ENCODE assay signal across 16 mouse cellular contexts in genomic region chr4:40823664-40824063, GRCm38 (mm10). TPM values are rescaled to one million over a fixed set of nuclear protein-coding genes. Genes with fewer than 3 reads are reported as not detected.
DNase-seq lines count a peak whose midpoint lies in the region; ATAC-seq and TF ChIP-seq lines count a peak whose summit lies in the region.
"Had no signal": no experiment of that assay in that cellular context is flagged by ENCODE, and none has a peak within 500 bp of the region (broad histone marks: within the 10 kb centered on the region; RNA-seq: fewer than 3 reads in every experiment).

No protein-coding gene starts in this region.

- TF ChIP-seq RAD21 in CH12.LX (IDR thresholded peaks at IDR 0.05; ENCODE audit: low read depth, low read length), result no peak; the same call in 1 of the 2 replicates

- H3K4me1 ChIP-seq in heart, embryonic 12.5 days (replicated peaks), result peaks cover 73% of the 10 kb centered on the region
- H3K4me1 ChIP-seq in heart, embryonic 11.5 days (ENCODE audit: control insufficient read depth, insufficient read depth, low read length), result peaks cover 29% of the 10 kb centered on the region
- peaks cover 20 to 79% of the 10 kb centered on the region in 2 experiments for H3K4me1 ChIP-seq in CH12.LX (ENCODE audit: control insufficient read depth in 1 of 2, insufficient read depth in 2 of 2)
- no peaks in the 10 kb centered on the region for H3K4me1 ChIP-seq in forebrain, embryonic 15.5 days
- H3K4me1 ChIP-seq: embryonic facial prominence, embryonic 15.5 days; hindbrain, embryonic 12.5 days; limb, embryonic 13.5 days; midbrain, embryonic 13.5 days had no signal

- H3K4me2 ChIP-seq in heart, embryonic 12.5 days, result no peak overlapping the region
- H3K4me2 ChIP-seq in heart, embryonic 11.5 days, result no peak overlapping the region
- peak overlapping the region; percentile 72 for H3K4me2 ChIP-seq in CH12.LX (ENCODE audit: insufficient read depth, low read depth, poor library complexity, severe bottlenecking)
- no peak overlapping the region for H3K4me2 ChIP-seq in forebrain, embryonic 15.5 days (replicated peaks)
- H3K4me2 ChIP-seq: embryonic facial prominence, embryonic 15.5 days; hindbrain, embryonic 12.5 days; limb, embryonic 13.5 days; midbrain, embryonic 13.5 days had no signal

- TF ChIP-seq CTCF in CH12.LX (conservative IDR thresholded peaks at IDR 0.05 in 1 of 2, IDR thresholded peaks at IDR 0.05 in 1 of 2; ENCODE audit: low read depth in 2 of 2, low read length in 2 of 2), result no peak

- peak; percentile 88 for DNase-seq in CH12.LX (ENCODE audit: extremely low read depth)
- peak; percentile 42 to 46 for DNase-seq in thymus, postnatal 10 days (ENCODE audit: low spot score in 2 of 2)
- no peak for DNase-seq in right cerebral cortex, postnatal 25 days
- no peak for DNase-seq in lung, postnatal 10 days
- DNase-seq: adrenal gland, adult 8-10 months; kidney, adult 11 months; kidney, postnatal 4 days had no signal

- peak; percentile 73; the same call in 1 of the 2 replicates for TF ChIP-seq EP300 in CH12.LX (IDR thresholded peaks at IDR 0.05; ENCODE audit: low read length)

- H3K36me3 ChIP-seq in heart, embryonic 12.5 days, result peaks cover 50% of the 10 kb centered on the region
- no peaks in the 10 kb centered on the region for H3K36me3 ChIP-seq in heart, embryonic 11.5 days (ENCODE audit: control insufficient read depth, insufficient read depth, low read length)
- H3K36me3 ChIP-seq in CH12.LX (replicated peaks in 1 of 2; ENCODE audit: control insufficient read depth in 1 of 2, insufficient read depth in 1 of 2, low read length in 1 of 2) (peaks cover 47 to 83% of the 10 kb centered on the region in 2 experiments), macrophage (ENCODE audit: inconsistent target) (peaks cover 32% of the 10 kb centered on the region; the same call in 1 of the 2 replicates)
- no peaks in the 10 kb centered on the region for H3K36me3 ChIP-seq in forebrain, embryonic 15.5 days
- H3K36me3 ChIP-seq: hindbrain, embryonic 12.5 days; midbrain, embryonic 13.5 days had no signal

- peak overlapping the region; percentile 38; the same call in 1 of the 2 replicates for H3K9ac ChIP-seq in heart, embryonic 12.5 days
- no peak overlapping the region for H3K9ac ChIP-seq in heart, embryonic 11.5 days (ENCODE audit: low read depth, low read length)
- no peak overlapping the region for H3K9ac ChIP-seq in CH12.LX (ENCODE audit: insufficient read depth, low read depth)
- no peak overlapping the region for H3K9ac ChIP-seq in forebrain, embryonic 15.5 days (replicated peaks)
- H3K9ac ChIP-seq: embryonic facial prominence, embryonic 15.5 days; hindbrain, embryonic 12.5 days; limb, embryonic 13.5 days; midbrain, embryonic 13.5 days had no signal

- no peak overlapping the region for H3K4me3 ChIP-seq in heart, embryonic 12.5 days
- no peak overlapping the region for H3K4me3 ChIP-seq in heart, embryonic 11.5 days (ENCODE audit: low read depth, low read length)
- H3K4me3 ChIP-seq in CH12.LX (replicated peaks in 1 of 3; ENCODE audit: low read depth in 2 of 3, low read length in 2 of 3, poor library complexity in 1 of 3) (peak overlapping the region; percentile 33 to 57 (median 52)), macrophage (ENCODE audit: inconsistent target) (no peak overlapping the region)
- no peak overlapping the region for H3K4me3 ChIP-seq in forebrain, embryonic 15.5 days
- H3K4me3 ChIP-seq: embryonic facial prominence, embryonic 15.5 days; hindbrain, embryonic 12.5 days; limb, embryonic 13.5 days; midbrain, embryonic 13.5 days had no signal

- ATAC-seq in heart, embryonic 12.5 days (ENCODE audit: insufficient number of reproducible peaks, low FRiP score), result no peak
- no peak for ATAC-seq in heart, embryonic 11.5 days (replicated peaks; ENCODE audit: insufficient number of reproducible peaks, low FRiP score, low TSS enrichment)
- ATAC-seq in forebrain, embryonic 15.5 days (replicated peaks), result no peak
- ATAC-seq: midbrain, embryonic 13.5 days; Patski had no signal

- 87% methylated on average over 8 of the region's 8 CpGs for WGBS in heart, embryonic 12.5 days
- WGBS in heart, embryonic 11.5 days (ENCODE audit: insufficient replicate concordance), result 87% methylated on average over 8 of the region's 8 CpGs
- WGBS in macrophage (ENCODE audit: missing documents), result 11% methylated on average over 7 of the region's 8 CpGs
- 82% methylated on average over 8 of the region's 8 CpGs for WGBS in forebrain, embryonic 15.5 days

- in situ Hi-C loops in CH12.LX (cut with MboI; ENCODE audit: low pct_ligation_motif_present, low pct_unique_long_range_greater_than_20kb, low sequenced_read_pairs), result no loop called here

- no peak overlapping the region for H3K27ac ChIP-seq in heart, embryonic 12.5 days (ENCODE audit: poor library complexity, severe bottlenecking)
- no peak overlapping the region; the same call in 1 of the 2 replicates for H3K27ac ChIP-seq in heart, embryonic 11.5 days (ENCODE audit: low read depth, low read length)
- H3K27ac ChIP-seq in CH12.LX (ENCODE audit: insufficient read depth, low read depth) (peak overlapping the region; percentile 81), macrophage (peak overlapping the region; percentile 22; the same call in 1 of the 2 replicates)
- no peak overlapping the region for H3K27ac ChIP-seq in forebrain, embryonic 15.5 days (replicated peaks)
- H3K27ac ChIP-seq: embryonic facial prominence, embryonic 15.5 days; hindbrain, embryonic 12.5 days; limb, embryonic 13.5 days; midbrain, embryonic 13.5 days had no signal

- dilution Hi-C loops in CH12.LX (cut with MboI; ENCODE audit: extremely low pct_ligation_motif_present, extremely low pct_unique_long_range_greater_than_20kb, low sequenced_read_pairs), result no loop called here

- 0 out of 2 replicates have a peak, but pooled peaks have one; percentile 8 for TF ChIP-seq POLR2A in CH12.LX (IDR thresholded peaks at IDR 0.05; ENCODE audit: low read depth, low read length)

- H3K27me3 ChIP-seq in heart, embryonic 12.5 days (replicated peaks), result no peaks in the 10 kb centered on the region
- no peaks in the 10 kb centered on the region for H3K27me3 ChIP-seq in heart, embryonic 11.5 days (ENCODE audit: control insufficient read depth, insufficient read depth, low read length)
- no peaks in the 10 kb centered on the region for H3K27me3 ChIP-seq in CH12.LX (replicated peaks)
- no peaks in the 10 kb centered on the region for H3K27me3 ChIP-seq in forebrain, embryonic 15.5 days
- H3K27me3 ChIP-seq: embryonic facial prominence, embryonic 15.5 days; hindbrain, embryonic 12.5 days; limb, embryonic 13.5 days; midbrain, embryonic 13.5 days; Patski had no signal

- H3K9me3 ChIP-seq in heart, embryonic 12.5 days (replicated peaks), result no peaks in the 10 kb centered on the region
- H3K9me3 ChIP-seq in heart, embryonic 11.5 days (replicated peaks; ENCODE audit: control insufficient read depth, low read length), result no peaks in the 10 kb centered on the region
- H3K9me3 ChIP-seq in CH12.LX (replicated peaks; ENCODE audit: low read length), result no peaks in the 10 kb centered on the region
- H3K9me3 ChIP-seq in forebrain, embryonic 15.5 days, result no peaks in the 10 kb centered on the region
- H3K9me3 ChIP-seq: embryonic facial prominence, embryonic 15.5 days; hindbrain, embryonic 12.5 days; limb, embryonic 13.5 days; midbrain, embryonic 13.5 days had no signal

- H3K79me2 ChIP-seq in CH12.LX (replicated peaks; ENCODE audit: control insufficient read depth, extremely low read depth, insufficient read depth, poor library complexity, severe bottlenecking), result peaks cover 17% of the 10 kb centered on the region
- peaks cover 100% of the 10 kb centered on the region for H3K79me2 ChIP-seq in macrophage (ENCODE audit: inconsistent target)

TF ChIP-seq in CH12.LX, 34 proteins besides CTCF, POLR2A, EP300 and RAD21 (continues in another document):
- TF ChIP-seq RCOR1 (conservative IDR thresholded peaks at IDR 0.05; ENCODE audit: low read depth, low read length) (no peak), USF2 (conservative IDR thresholded peaks at IDR 0.05; ENCODE audit: low read depth, low read length) (no peak), MYC (IDR thresholded peaks at IDR 0.05; ENCODE audit: low read depth, low read length) (no peak), CHD1 (IDR thresholded peaks at IDR 0.05; ENCODE audit: low read depth, low read length) (no peak), SMC3 (IDR thresholded peaks at IDR 0.05; ENCODE audit: low read depth, low read length) (peak; percentile 3; the same call in 1 of the 2 replicates), TBP (conservative IDR thresholded peaks at IDR 0.05; ENCODE audit: low read depth, low read length) (0 out of 2 replicates have a peak, but pooled peaks have one; percentile 51), POLR2AphosphoS2 (IDR thresholded peaks at IDR 0.05; ENCODE audit: low read depth, low read length) (no peak), ZKSCAN1 (IDR thresholded peaks at IDR 0.05; ENCODE audit: borderline replicate concordance, low read depth, low read length) (no peak), JUND (conservative IDR thresholded peaks at IDR 0.05; ENCODE audit: low read depth, low read length) (no peak), MXI1 (IDR thresholded peaks at IDR 0.05; ENCODE audit: low read depth, low read length) (no peak; the same call in 1 of the 2 replicates), BHLHE40 (IDR thresholded peaks at IDR 0.05; ENCODE audit: low read depth, low read length) (peak; percentile 85), NRF1 (IDR thresholded peaks at IDR 0.05; ENCODE audit: low read depth, low read length) (no peak), MAX (IDR thresholded peaks at IDR 0.05; ENCODE audit: low read length) (no peak), GABPA (IDR thresholded peaks at IDR 0.05; ENCODE audit: insufficient replicate concordance, low read depth, low read length) (no peak), ZC3H11A (IDR thresholded peaks at IDR 0.05; ENCODE audit: low read depth, low read length) (no peak), SIN3A (IDR thresholded peaks at IDR 0.05; ENCODE audit: low read length) (0 out of 2 replicates have a peak, but pooled peaks have one; percentile 48), TCF12 (IDR thresholded peaks at IDR 0.05; ENCODE audit: low read depth, low read length) (peak; percentile 94)

RNA-seq across cellular contexts. Expression of gene B4galt1, which starts 30.1 kb away (rescaled TPM):
- 56.5 and 58.0 TPM in 2 replicates for polyA plus RNA-seq in heart, embryonic 12.5 days (2016; fragmentation: Nextera tagmentation; extraction: Ambion mirVana)
- 43.9 and 50.2 TPM in 2 replicates for polyA plus RNA-seq in heart, embryonic 11.5 days (2014; fragmentation: Nextera tagmentation; extraction: Ambion mirVana)
- total RNA-seq in CH12.LX (2012; rRNA removed), result 39.5 and 46.6 TPM in 2 replicates
- total RNA-seq in CH12.LX (2014; rRNA removed), result 59.6 and 66.6 TPM in 2 replicates
- 72.4 and 80.2 TPM in 2 replicates for polyA plus RNA-seq in CH12.LX (2012; ENCODE audit: insufficient read length, low read depth)
- total RNA-seq in macrophage (2018; cell fraction: chromatin; rRNA removed), result 10 to 100 TPM; 21.8 to 67.0 (median 38.1) TPM
- total RNA-seq in macrophage (2018; cell fraction: cytosol; rRNA removed), result 100 to 1,000 TPM in 10 of 26 experiments, 10 to 100 TPM in 16; 68.0 to 139 (median 95.9) TPM
- total RNA-seq in macrophage (2018; cell fraction: nucleus; rRNA removed), result 100 to 1,000 TPM in 19 of 26 experiments, 10 to 100 TPM in 7; 52.3 to 227 (median 128) TPM
- polyA plus RNA-seq in macrophage (2018), result 54.5 to 89.1 TPM (median 55.9 TPM) in 3 replicates
- polyA plus RNA-seq in forebrain, embryonic 15.5 days (2015; fragmentation: Nextera tagmentation; extraction: Ambion mirVana), result 7.0 and 7.3 TPM in 2 replicates

Comparison
In these comparisons a context has a peak if more than half of its experiments do, and no peak if none do; other contexts are left out.
1. H3K27ac ChIP-seq: peak in CH12.LX (single experiment) and macrophage (single experiment); none in heart, embryonic 12.5 days (single experiment), heart, embryonic 11.5 days (single experiment) and forebrain, embryonic 15.5 days (single experiment).
2. H3K4me3 ChIP-seq: peak in CH12.LX (3 of 3); none in heart, embryonic 12.5 days (single experiment), heart, embryonic 11.5 days (single experiment), macrophage (single experiment) and forebrain, embryonic 15.5 days (single experiment).
3. DNase-seq: peak in CH12.LX (single experiment) and thymus, postnatal 10 days (2 of 2); none in right cerebral cortex, postnatal 25 days (single experiment) and lung, postnatal 10 days (single experiment).